Mouse (Mus musculus) MEL (cell line): ENCODE measurements around the gene Fzd4. TPM values are rescaled to one million over a fixed set of nuclear protein-coding genes. Genes with fewer than 3 reads are reported as not detected.

ENCODE experiments used
- DNase-seq: peaks from one replicate; pipeline ENCODE4 v3.0.0; 2011; ENCODE audit warnings: low read depth, low spot score
- H3K27ac ChIP-seq: 2 replicates; pipeline ENCODE4 v1.5.1; 2012; ENCODE audit warnings: low read depth, mild to moderate bottlenecking, control low read depth, low read length, moderate library complexity; ENCODE audit not compliant: control insufficient read depth
- H3K27me3 ChIP-seq, 2 experiments: fragments of 150-350 bp in 1 of 2; sonication (generic) in 1 of 2; 2 replicates each; pipeline ENCODE4 v1.6.1; 2012; ENCODE audit warnings: low read length in 2 of 2, mild to moderate bottlenecking in 2 of 2, improper control_type of control experiment in 1 of 2, moderate library complexity in 1 of 2; ENCODE audit not compliant: insufficient read depth in 2 of 2, control insufficient read depth in 1 of 2
- H3K36me3 ChIP-seq, 2 experiments: 2 replicates each; pipeline ENCODE4 v1.6.1; 2012 to 2014; ENCODE audit warnings: low read length in 2 of 2, improper control_type of control experiment in 1 of 2, inconsistent platforms in 1 of 2, mild to moderate bottlenecking in 1 of 2; ENCODE audit not compliant: insufficient read depth in 2 of 2, control insufficient read depth in 1 of 2
- H3K4me1 ChIP-seq, 2 experiments: fragments of 150-350 bp in 1 of 2; sonication (generic) in 1 of 2; 2 replicates each; pipeline ENCODE4 v1.6.1; 2012; ENCODE audit warnings: low read length in 2 of 2, improper control_type of control experiment in 1 of 2, mild to moderate bottlenecking in 1 of 2; ENCODE audit not compliant: insufficient read depth in 2 of 2, control insufficient read depth in 1 of 2
- H3K4me3 ChIP-seq, 2 experiments: fragments of 150-350 bp in 1 of 2; sonication (generic) in 1 of 2; 2 replicates each; pipeline ENCODE4 v1.5.1; 2012; ENCODE audit warnings: low read depth in 2 of 2, low read length in 2 of 2, mild to moderate bottlenecking in 2 of 2, moderate library complexity in 2 of 2, control low read depth in 1 of 2, improper control_type of control experiment in 1 of 2; ENCODE audit not compliant: control insufficient read depth in 1 of 2, insufficient read depth in 1 of 2
- H3K79me2 ChIP-seq: 2 replicates; pipeline ENCODE4 v1.6.1; 2012; ENCODE audit warnings: mild to moderate bottlenecking, low read length, moderate library complexity; ENCODE audit not compliant: control insufficient read depth, poor library complexity, insufficient read depth
- H3K9ac ChIP-seq: 2 replicates; pipeline ENCODE4 v1.6.1; 2012; ENCODE audit warnings: low read depth, mild to moderate bottlenecking, control low read depth, low read length, moderate library complexity; ENCODE audit not compliant: control insufficient read depth, poor library complexity, severe bottlenecking
- H3K9me3 ChIP-seq: fragments of 150-350 bp; sonication (generic); replicated peaks from 2 replicates; pipeline ENCODE4 v1.6.1; 2012; ENCODE audit warnings: mild to moderate bottlenecking, low read length, improper control_type of control experiment, moderate library complexity; ENCODE audit not compliant: insufficient read depth
- CHD1 ChIP-seq: IDR thresholded peaks from 2 replicates; pipeline ENCODE4 v1.6.1; 2012; ENCODE audit warnings: low read depth, mild to moderate bottlenecking, inconsistent platforms, low read length, improper control_type of control experiment
- CHD2 ChIP-seq: IDR thresholded peaks from 2 replicates; pipeline ENCODE4 v1.6.1; 2011; ENCODE audit warnings: low read length, improper control_type of control experiment
- E2F4 ChIP-seq: IDR thresholded peaks from 2 replicates; pipeline ENCODE4 v1.6.1; 2011; ENCODE audit warnings: low read depth, low read length, improper control_type of control experiment, borderline replicate concordance
- ELF1 ChIP-seq: IDR thresholded peaks from 2 replicates; pipeline ENCODE4 v1.6.1; 2014; ENCODE audit warnings: low read depth, mild to moderate bottlenecking, inconsistent platforms, low read length, improper control_type of control experiment, moderate library complexity
- EP300 ChIP-seq, 2 experiments: IDR thresholded peaks; 2 replicates each; pipeline ENCODE4 v1.6.1; 2011; ENCODE audit warnings: improper control_type of control experiment in 2 of 2, low read length in 2 of 2, low read depth in 1 of 2, mild to moderate bottlenecking in 1 of 2
- ETS1 ChIP-seq: IDR thresholded peaks from 2 replicates; pipeline ENCODE4 v1.6.1; 2012; ENCODE audit warnings: low read depth, mild to moderate bottlenecking, inconsistent platforms, low read length, improper control_type of control experiment, moderate library complexity
- GABPA ChIP-seq: IDR thresholded peaks from 2 replicates; pipeline ENCODE4 v1.6.1; 2012; ENCODE audit warnings: low read depth, mild to moderate bottlenecking, inconsistent platforms, low read length, improper control_type of control experiment, moderate library complexity
- GATA1 ChIP-seq: IDR thresholded peaks from 2 replicates; pipeline ENCODE4 v1.6.1; 2011; ENCODE audit warnings: low read depth, low read length, improper control_type of control experiment
- JUND ChIP-seq: IDR thresholded peaks from 2 replicates; pipeline ENCODE4 v1.6.1; 2011; ENCODE audit warnings: low read depth, mild to moderate bottlenecking, improper control_type of control experiment, low read length
- KAT2A ChIP-seq: conservative IDR thresholded peaks from 2 replicates; pipeline ENCODE4 v1.6.1; 2012; ENCODE audit warnings: low read depth, low read length, improper control_type of control experiment, inconsistent platforms
- MAFK ChIP-seq: IDR thresholded peaks from 2 replicates; pipeline ENCODE4 v1.6.1; 2011; ENCODE audit warnings: low read depth, mild to moderate bottlenecking, low read length, improper control_type of control experiment, borderline replicate concordance
- MAX ChIP-seq: IDR thresholded peaks from 2 replicates; pipeline ENCODE4 v1.6.1; 2011; ENCODE audit warnings: low read length, improper control_type of control experiment
- MEF2A ChIP-seq: IDR thresholded peaks from 2 replicates; pipeline ENCODE4 v1.6.1; 2014; ENCODE audit warnings: low read depth, mild to moderate bottlenecking, inconsistent platforms, low read length, improper control_type of control experiment; ENCODE audit not compliant: poor library complexity, insufficient replicate concordance, severe bottlenecking; ENCODE audit errors: extremely low read depth
- MYC ChIP-seq: IDR thresholded peaks from 2 replicates; pipeline ENCODE4 v1.6.1; 2011; ENCODE audit warnings: low read depth, mild to moderate bottlenecking, low read length, improper control_type of control experiment, moderate library complexity
- NELFE ChIP-seq: IDR thresholded peaks from 2 replicates; pipeline ENCODE4 v1.6.1; 2011; ENCODE audit warnings: low read depth, low read length, improper control_type of control experiment
- POLR2AphosphoS2 ChIP-seq: IDR thresholded peaks from 2 replicates; pipeline ENCODE4 v1.6.1; 2011; ENCODE audit warnings: low read length, improper control_type of control experiment
- POLR2AphosphoS5 ChIP-seq: IDR thresholded peaks from 2 replicates; pipeline ENCODE4 v1.6.1; 2012; ENCODE audit warnings: low read depth, borderline replicate concordance, mild to moderate bottlenecking, inconsistent platforms, low read length, moderate library complexity, mixed read lengths
- RCOR1 ChIP-seq: IDR thresholded peaks from 2 replicates; pipeline ENCODE4 v1.6.1; 2012; ENCODE audit warnings: low read depth, mild to moderate bottlenecking, inconsistent platforms, low read length, improper control_type of control experiment
- SIN3A ChIP-seq: IDR thresholded peaks from 2 replicates; pipeline ENCODE4 v1.6.1; 2012; ENCODE audit warnings: low read length, improper control_type of control experiment, inconsistent platforms
- TAL1 ChIP-seq: IDR thresholded peaks from 2 replicates; pipeline ENCODE4 v1.6.1; 2012; ENCODE audit warnings: mild to moderate bottlenecking, inconsistent platforms, low read length, moderate library complexity, mixed read lengths
- UBTF ChIP-seq: IDR thresholded peaks from 2 replicates; pipeline ENCODE4 v1.6.1; 2012; ENCODE audit warnings: low read depth, mild to moderate bottlenecking, inconsistent platforms, low read length, improper control_type of control experiment, moderate library complexity, borderline replicate concordance; ENCODE audit not compliant: insufficient read depth
- USF1 ChIP-seq: IDR thresholded peaks from 2 replicates; pipeline ENCODE4 v1.6.1; 2014; ENCODE audit warnings: low read depth, mild to moderate bottlenecking, inconsistent platforms, low read length, improper control_type of control experiment, moderate library complexity
- USF2 ChIP-seq, 2 experiments: IDR thresholded peaks; 2 replicates each; pipeline ENCODE4 v1.6.1; 2011 to 2012; ENCODE audit warnings: improper control_type of control experiment in 2 of 2, low read length in 2 of 2, borderline replicate concordance in 1 of 2, inconsistent platforms in 1 of 2, low read depth in 1 of 2, mild to moderate bottlenecking in 1 of 2; ENCODE audit not compliant: insufficient read depth in 1 of 2
- ZC3H11A ChIP-seq: IDR thresholded peaks from 2 replicates; pipeline ENCODE4 v1.6.1; 2012; ENCODE audit warnings: low read depth, mild to moderate bottlenecking, inconsistent platforms, low read length, improper control_type of control experiment
- ZMIZ1 ChIP-seq: IDR thresholded peaks from 2 replicates; pipeline ENCODE4 v1.6.1; 2012; ENCODE audit warnings: low read depth, mild to moderate bottlenecking, inconsistent platforms, low read length, improper control_type of control experiment, moderate library complexity
- polyA plus RNA-seq, 2 experiments: library from polyadenylated mRNA; stranded (reverse) in 1 of 2; unstranded in 1 of 2; fragments of >175 nt in 1 of 2; fragments of >200 nt in 1 of 2; gene quantifications; 2 replicates each; pipeline versions ENCODE4 v1.2.1 to v1.2.4; 2012; ENCODE audit warnings: low replicate concordance in 2 of 2, low read depth in 1 of 2; ENCODE audit not compliant: insufficient read length in 2 of 2, insufficient read depth in 1 of 2, missing spikeins in 1 of 2
- total RNA-seq: library from RNA; depleted of rRNA; stranded (reverse); fragments of 300-350 nt; gene quantifications from 2 replicates; pipeline ENCODE4 v1.2.3, GENCODE M21; 2012

Gene Fzd4
- total and polyA plus RNA-seq, 3 experiments = 0.08 to 1.1 TPM; not detected in 1

GRCm38 (mm10) chr7:89411346-89411745 is 7.2 kb downstream of the Fzd4 start:
- no peaks in the 10 kb centered on the region for H3K9me3 ChIP-seq
- peaks cover 18 to 39% of the 10 kb centered on the region in 2 experiments for H3K4me1 ChIP-seq
- no peak overlapping the region for H3K9ac ChIP-seq
- TF ChIP-seq ELF1 = peak; percentile 49; the same call in 1 of the 2 replicates
- 0 out of 2 replicates have a peak, but pooled peaks have one; percentile 33 for TF ChIP-seq SIN3A
- no peak for TF ChIP-seq MEF2A
- TF ChIP-seq MYC = no peak
- peak; percentile 77 for TF ChIP-seq ETS1
- no peak for TF ChIP-seq POLR2AphosphoS2
- TF ChIP-seq EP300 (IDR thresholded peaks at IDR 0.05; ENCODE audit: low read depth in 1 of 2, low read length in 2 of 2) = peak in 1 of 2 experiments; percentile 43; a peak in 2 of 4 replicates
- TF ChIP-seq TAL1 = no peak
- TF ChIP-seq GATA1 = peak; percentile 50; the same call in 1 of the 2 replicates
- no peak for TF ChIP-seq POLR2AphosphoS5
- no peak for TF ChIP-seq E2F4
- TF ChIP-seq CHD1 = no peak
- no peak for TF ChIP-seq KAT2A
- DNase-seq = peak; percentile 65
- no peak overlapping the region for H3K4me3 ChIP-seq
- H3K27ac ChIP-seq = peak overlapping the region; percentile 18; the same call in 1 of the 2 replicates
- no peaks in the 10 kb centered on the region for H3K27me3 ChIP-seq
- no peaks in the 10 kb centered on the region for H3K79me2 ChIP-seq
- peaks cover 0 to 28% of the 10 kb centered on the region in 2 experiments; a peak in 2 of 4 replicates for H3K36me3 ChIP-seq

DNA sequence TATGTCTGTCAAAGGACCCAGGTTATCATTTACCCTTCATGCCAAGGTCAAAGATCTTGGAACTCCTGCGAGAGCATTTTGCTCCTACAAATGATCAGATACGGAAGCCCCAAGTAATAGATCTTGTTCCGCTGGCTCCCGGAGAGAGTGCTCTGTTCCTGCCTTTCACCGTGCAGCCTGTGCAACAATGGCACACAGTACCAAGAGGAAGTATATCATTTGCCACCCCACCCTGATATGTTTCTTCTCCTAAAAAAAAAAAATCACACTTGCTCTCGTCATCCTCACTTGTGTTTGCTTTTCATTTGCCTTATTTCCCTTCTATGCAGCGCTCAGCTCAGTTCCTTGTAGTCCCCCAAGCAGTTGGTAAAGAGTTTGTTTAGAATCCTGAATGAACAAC is 7.9 kb downstream of the Fzd4 start:
- Histone ChIP-seq H3K79me2 (no peaks in the 10 kb centered on the region), H3K27ac (no peak overlapping the region), H3K4me1 (peaks cover 18 to 47% of the 10 kb centered on the region in 2 experiments), H3K36me3 (peaks cover 0 to 28% of the 10 kb centered on the region in 2 experiments; a peak in 2 of 4 replicates), H3K4me3 (no peak overlapping the region), H3K9me3 (no peaks in the 10 kb centered on the region), H3K9ac (no peak overlapping the region), H3K27me3 (no peaks in the 10 kb centered on the region)
- TF ChIP-seq ZC3H11A (no peak), EP300 (IDR thresholded peaks at IDR 0.05; ENCODE audit: low read depth in 1 of 2, low read length in 2 of 2) (no peak), MEF2A (no peak), UBTF (no peak), E2F4 (no peak), NELFE (no peak), MAFK (no peak), USF1 (no peak), KAT2A (no peak), MAX (no peak), GATA1 (no peak), POLR2AphosphoS2 (no peak), SIN3A (no peak), JUND (no peak), RCOR1 (no peak), USF2 (IDR thresholded peaks at IDR 0.05; ENCODE audit: borderline replicate concordance in 1 of 2, insufficient read depth in 1 of 2, low read depth in 1 of 2, low read length in 2 of 2) (no peak), GABPA (no peak), ZMIZ1 (no peak), CHD2 (no peak)
- no peak for DNase-seq
